Comparison of ENCODE assay signal across 9 mouse cellular contexts in genomic region chr5:106573742-106574559, GRCm38 (mm10). TPM values are rescaled to one million over a fixed set of nuclear protein-coding genes. Genes with fewer than 3 reads are reported as not detected.
A peak's percentile ranks its signal among the peaks of the same experiment; 100 is the strongest.
DNase-seq lines count a peak whose midpoint lies in the region; ATAC-seq and TF ChIP-seq lines count a peak whose summit lies in the region.
"Had no signal": no experiment of that assay in that cellular context is flagged by ENCODE, and none has a peak within 500 bp of the region (broad histone marks: within the 10 kb centered on the region; RNA-seq: fewer than 3 reads in every experiment).

No protein-coding gene starts in this region.

- peak; percentile 85 for ATAC-seq in kidney, embryonic 16.5 days (ENCODE audit: low FRiP score, low TSS enrichment)
- ATAC-seq in embryonic facial prominence, embryonic 11.5 days (replicated peaks; ENCODE audit: insufficient number of reproducible peaks, low FRiP score, low TSS enrichment, low read depth), result peak; percentile 77
- peak; percentile 77; the same call in 1 of the 2 replicates for ATAC-seq in hindbrain, embryonic 11.5 days (ENCODE audit: low FRiP score)
- peak; percentile 79; the same call in 1 of the 2 replicates for ATAC-seq in lung, embryonic 14.5 days (ENCODE audit: insufficient read depth)
- peak; percentile 73 for ATAC-seq in stomach, embryonic 15.5 days (ENCODE audit: insufficient read depth, low FRiP score, low read depth)

- peak overlapping the region; percentile 99 for H3K4me2 ChIP-seq in kidney, embryonic 16.5 days (replicated peaks; ENCODE audit: low read depth, low read length)
- peak overlapping the region; percentile 100 for H3K4me2 ChIP-seq in embryonic facial prominence, embryonic 11.5 days (ENCODE audit: low read depth, low read length)
- peak overlapping the region; percentile 95 for H3K4me2 ChIP-seq in hindbrain, embryonic 11.5 days (replicated peaks; ENCODE audit: low read depth, low read length)
- H3K4me2 ChIP-seq in lung, embryonic 14.5 days, result peak overlapping the region; percentile 98
- peak overlapping the region; percentile 100 for H3K4me2 ChIP-seq in stomach, embryonic 15.5 days

- no peak overlapping the region for H3K27ac ChIP-seq in kidney, embryonic 16.5 days (ENCODE audit: low read length)
- H3K27ac ChIP-seq in embryonic facial prominence, embryonic 11.5 days (replicated peaks; ENCODE audit: low read depth, low read length), result 0 out of 2 replicates have a peak overlapping the region, but pooled peaks have one; percentile 11
- H3K27ac ChIP-seq in hindbrain, embryonic 11.5 days (ENCODE audit: low read depth, low read length), result no peak overlapping the region
- H3K27ac ChIP-seq in lung, embryonic 14.5 days (ENCODE audit: low read depth), result no peak overlapping the region
- H3K27ac ChIP-seq in stomach, embryonic 15.5 days, result no peak overlapping the region

- no peaks in the 10 kb centered on the region; the same call in 1 of the 2 replicates for H3K9me3 ChIP-seq in kidney, embryonic 16.5 days (ENCODE audit: low read length)
- H3K9me3 ChIP-seq in embryonic facial prominence, embryonic 11.5 days (replicated peaks; ENCODE audit: control insufficient read depth, low read length), result no peaks in the 10 kb centered on the region
- H3K9me3 ChIP-seq in hindbrain, embryonic 11.5 days (ENCODE audit: control insufficient read depth, low read length), result no peaks in the 10 kb centered on the region
- no peaks in the 10 kb centered on the region for H3K9me3 ChIP-seq in lung, embryonic 14.5 days (ENCODE audit: low read depth, low read length)
- H3K9me3 ChIP-seq in stomach, embryonic 15.5 days, result no peaks in the 10 kb centered on the region

- DNase-seq in kidney, postnatal 10 days, result no peak
- DNase-seq in Muller cell, postnatal 12 days (ENCODE audit: inconsistent ontology term), result peak; percentile 11
- DNase-seq in embryonic facial prominence, embryonic 11.5 days (ENCODE audit: low spot score), result no peak
- no peak for DNase-seq in hindbrain, embryonic 11.5 days (ENCODE audit: low spot score)
- peak; percentile 4 for DNase-seq in lung, embryonic 14.5 days
- no peak for DNase-seq in left cerebral cortex, adult 9 months (ENCODE audit: low spot score in 2 of 2)

- peaks cover 51% of the 10 kb centered on the region for H3K27me3 ChIP-seq in kidney, embryonic 16.5 days (ENCODE audit: insufficient read depth, low read length)
- peaks cover 5% of the 10 kb centered on the region; the same call in 1 of the 2 replicates for H3K27me3 ChIP-seq in embryonic facial prominence, embryonic 11.5 days (ENCODE audit: control insufficient read depth, insufficient read depth, low read length)
- peaks cover 11% of the 10 kb centered on the region; the same call in 1 of the 2 replicates for H3K27me3 ChIP-seq in hindbrain, embryonic 11.5 days (ENCODE audit: control insufficient read depth, insufficient read depth, low read length)
- peaks cover 12% of the 10 kb centered on the region; the same call in 1 of the 2 replicates for H3K27me3 ChIP-seq in lung, embryonic 14.5 days (ENCODE audit: insufficient read depth, low read length)
- peaks cover 6% of the 10 kb centered on the region for H3K27me3 ChIP-seq in stomach, embryonic 15.5 days (replicated peaks)

- 5% methylated on average over 55 of the region's 55 CpGs for WGBS in kidney, embryonic 16.5 days
- WGBS in embryonic facial prominence, embryonic 11.5 days, result 5% methylated on average over 54 of the region's 55 CpGs
- 6% methylated on average over 47 of the region's 55 CpGs for WGBS in hindbrain, embryonic 11.5 days
- WGBS in lung, embryonic 14.5 days, result 4% methylated on average over 55 of the region's 55 CpGs
- 4% methylated on average over 55 of the region's 55 CpGs for WGBS in stomach, embryonic 15.5 days

- no peaks in the 10 kb centered on the region for H3K36me3 ChIP-seq in kidney, embryonic 16.5 days (ENCODE audit: insufficient read depth, low read length)
- H3K36me3 ChIP-seq in embryonic facial prominence, embryonic 11.5 days (replicated peaks; ENCODE audit: control insufficient read depth, insufficient read depth, low read depth, low read length), result no peaks in the 10 kb centered on the region
- H3K36me3 ChIP-seq in hindbrain, embryonic 11.5 days (ENCODE audit: control insufficient read depth, insufficient read depth, low read length), result no peaks in the 10 kb centered on the region
- no peaks in the 10 kb centered on the region for H3K36me3 ChIP-seq in lung, embryonic 14.5 days (ENCODE audit: insufficient read depth)
- H3K36me3 ChIP-seq in stomach, embryonic 15.5 days, result no peaks in the 10 kb centered on the region

- peaks cover 13% of the 10 kb centered on the region; the same call in 1 of the 2 replicates for H3K4me1 ChIP-seq in kidney, embryonic 16.5 days (ENCODE audit: insufficient read depth, low read length)
- H3K4me1 ChIP-seq in embryonic facial prominence, embryonic 11.5 days (ENCODE audit: control insufficient read depth, insufficient read depth, low read length), result no peaks in the 10 kb centered on the region
- H3K4me1 ChIP-seq in hindbrain, embryonic 11.5 days (replicated peaks; ENCODE audit: control insufficient read depth, insufficient read depth, low read length), result no peaks in the 10 kb centered on the region
- no peaks in the 10 kb centered on the region for H3K4me1 ChIP-seq in lung, embryonic 14.5 days (ENCODE audit: insufficient read depth)
- peaks cover 6% of the 10 kb centered on the region for H3K4me1 ChIP-seq in stomach, embryonic 15.5 days

- no peak for TF ChIP-seq CTCF in lung, embryonic 14.5 days (IDR thresholded peaks at IDR 0.05; ENCODE audit: low read depth)

- H3K9ac ChIP-seq in kidney, embryonic 16.5 days (replicated peaks; ENCODE audit: low read length), result peak overlapping the region; percentile 66
- H3K9ac ChIP-seq in embryonic facial prominence, embryonic 11.5 days (replicated peaks; ENCODE audit: low read length), result peak overlapping the region; percentile 70
- H3K9ac ChIP-seq in hindbrain, embryonic 11.5 days (ENCODE audit: low read depth, low read length), result peak overlapping the region; percentile 52
- H3K9ac ChIP-seq in lung, embryonic 14.5 days, result peak overlapping the region; percentile 55
- peak overlapping the region; percentile 36; the same call in 1 of the 2 replicates for H3K9ac ChIP-seq in stomach, embryonic 15.5 days

- H3K4me3 ChIP-seq in kidney, embryonic 16.5 days (ENCODE audit: low read length), result peak overlapping the region; percentile 63
- H3K4me3 ChIP-seq in embryonic facial prominence, embryonic 11.5 days (ENCODE audit: low read depth, low read length), result peak overlapping the region; percentile 61
- peak overlapping the region; percentile 46 for H3K4me3 ChIP-seq in hindbrain, embryonic 11.5 days (ENCODE audit: low read depth, low read length)
- H3K4me3 ChIP-seq in lung, embryonic 14.5 days (ENCODE audit: low read depth, low read length), result peak overlapping the region; percentile 51
- H3K4me3 ChIP-seq in stomach, embryonic 15.5 days (replicated peaks), result peak overlapping the region; percentile 66

RNA-seq across cellular contexts. Expression of gene Gm17304, which starts 34.9 kb away (rescaled TPM):
- polyA plus RNA-seq in kidney, embryonic 16.5 days (2015; fragmentation: Nextera tagmentation; extraction: Ambion mirVana), result not detected in 2 replicates
- polyA plus RNA-seq in embryonic facial prominence, embryonic 11.5 days (2014; fragmentation: Nextera tagmentation; extraction: Ambion mirVana), result not detected in 2 replicates
- polyA plus RNA-seq in hindbrain, embryonic 11.5 days (2014; fragmentation: Nextera tagmentation; extraction: Ambion mirVana), result not detected in 2 replicates
- polyA plus RNA-seq in lung, embryonic 14.5 days (2014; fragmentation: Nextera tagmentation; extraction: Ambion mirVana), result not detected in 2 replicates
- polyA plus RNA-seq in stomach, embryonic 15.5 days (2015; fragmentation: Nextera tagmentation; extraction: Ambion mirVana), result not detected in 2 replicates
- polyA plus RNA-seq: brain, embryonic 14.5 days had no signal

Comparison
In these comparisons a context has a peak if more than half of its experiments do, and no peak if none do; other contexts are left out.
1. DNase-seq: peak in Muller cell, postnatal 12 days (single experiment) and lung, embryonic 14.5 days (single experiment); none in kidney, postnatal 10 days (single experiment), embryonic facial prominence, embryonic 11.5 days (single experiment), hindbrain, embryonic 11.5 days (single experiment) and left cerebral cortex, adult 9 months (0 of 2).
2. Peak in every context shown above with its lines, with median percentiles within 50 percentile points of each other: ATAC-seq, H3K4me2 ChIP-seq, H3K4me3 ChIP-seq and H3K9ac ChIP-seq.